Mouse (Mus musculus): ENCODE measurements around the gene Colgalt1. TPM values are rescaled to one million over a fixed set of nuclear protein-coding genes. Genes with fewer than 3 reads are reported as not detected.
A peak's percentile ranks its signal among the peaks of the same experiment; 100 is the strongest.

Gene Colgalt1
- polyA plus RNA-seq, 1 experiment from 2014 or later: 45.4 TPM

- 67% methylated on average over 6 of the region's 6 CpGs for WGBS
- DNase-seq (ENCODE audit: low spot score): no peak
These were observed 27.5 kb downstream of the Colgalt1 start for GRCm38 (mm10) chr8:71638321-71638720.

GRCm38 (mm10) chr8:71639318-71639717 is 28.5 kb downstream of the Colgalt1 start:
- 60% methylated on average over 4 of the region's 4 CpGs for WGBS
- Histone ChIP-seq H3K9ac (ENCODE audit: low read depth, low read length) (no peak overlapping the region), H3K9me3 (ENCODE audit: control insufficient read depth, low read length) (no peaks in the 10 kb centered on the region), H3K36me3 (ENCODE audit: control insufficient read depth, insufficient read depth, low read length) (no peaks in the 10 kb centered on the region), H3K4me2 (no peak overlapping the region), H3K27me3 (replicated peaks; ENCODE audit: control insufficient read depth, insufficient read depth, low read length) (peaks cover 21% of the 10 kb centered on the region), H3K27ac (ENCODE audit: low read depth, low read length) (no peak overlapping the region), H3K4me3 (ENCODE audit: low read depth, low read length) (no peak overlapping the region), H3K4me1 (replicated peaks; ENCODE audit: control insufficient read depth, insufficient read depth, low read length) (no peaks in the 10 kb centered on the region; the same call in none of the 2 replicates)
- no peak for ATAC-seq (replicated peaks; ENCODE audit: low FRiP score)
- DNase-seq (ENCODE audit: low spot score): no peak

More at GRCm38 (mm10) chr8:71638321-71638720, 27.5 kb downstream of the Colgalt1 start:
- Histone ChIP-seq H3K4me3 (ENCODE audit: low read depth, low read length) (no peak overlapping the region), H3K9ac (ENCODE audit: low read depth, low read length) (no peak overlapping the region), H3K9me3 (ENCODE audit: control insufficient read depth, low read length) (no peaks in the 10 kb centered on the region), H3K27me3 (replicated peaks; ENCODE audit: control insufficient read depth, insufficient read depth, low read length) (peaks cover 29% of the 10 kb centered on the region), H3K4me1 (replicated peaks; ENCODE audit: control insufficient read depth, insufficient read depth, low read length) (peaks cover 4% of the 10 kb centered on the region), H3K27ac (ENCODE audit: low read depth, low read length) (no peak overlapping the region), H3K36me3 (ENCODE audit: control insufficient read depth, insufficient read depth, low read length) (no peaks in the 10 kb centered on the region), H3K4me2 (no peak overlapping the region)
- ATAC-seq (replicated peaks; ENCODE audit: low FRiP score): no peak

- ATAC-seq (replicated peaks; ENCODE audit: low FRiP score): no peak
- H3K4me1 ChIP-seq (replicated peaks; ENCODE audit: control insufficient read depth, insufficient read depth, low read length): no peaks in the 10 kb centered on the region
- H3K27me3 ChIP-seq (replicated peaks; ENCODE audit: control insufficient read depth, insufficient read depth, low read length): no peaks in the 10 kb centered on the region; the same call in 1 of the 2 replicates
- H3K4me2 ChIP-seq: no peak overlapping the region
- no peak for DNase-seq (ENCODE audit: low spot score)
- H3K4me3 ChIP-seq (ENCODE audit: low read depth, low read length): no peak overlapping the region
- 75% methylated on average over 9 of the region's 9 CpGs for WGBS
- no peak overlapping the region for H3K9ac ChIP-seq (ENCODE audit: low read depth, low read length)
- H3K27ac ChIP-seq (ENCODE audit: low read depth, low read length): no peak overlapping the region
- no peaks in the 10 kb centered on the region for H3K9me3 ChIP-seq (ENCODE audit: control insufficient read depth, low read length)
- no peaks in the 10 kb centered on the region for H3K36me3 ChIP-seq (ENCODE audit: control insufficient read depth, insufficient read depth, low read length)
These were observed 34.7 kb downstream of the Colgalt1 start for GRCm38 (mm10) chr8:71645510-71645909.

GRCm38 (mm10) chr8:71654600-71654999 is 43.8 kb downstream of the Colgalt1 start:
- Histone ChIP-seq H3K27me3 (replicated peaks; ENCODE audit: control insufficient read depth, insufficient read depth, low read length) (peaks cover 62% of the 10 kb centered on the region), H3K9ac (ENCODE audit: low read depth, low read length) (no peak overlapping the region), H3K9me3 (ENCODE audit: control insufficient read depth, low read length) (no peaks in the 10 kb centered on the region), H3K4me1 (replicated peaks; ENCODE audit: control insufficient read depth, insufficient read depth, low read length) (no peaks in the 10 kb centered on the region), H3K27ac (ENCODE audit: low read depth, low read length) (no peak overlapping the region), H3K4me2 (peak overlapping the region; percentile 36), H3K4me3 (ENCODE audit: low read depth, low read length) (no peak overlapping the region), H3K36me3 (ENCODE audit: control insufficient read depth, insufficient read depth, low read length) (no peaks in the 10 kb centered on the region)
- 2% methylated on average over 24 of the region's 24 CpGs for WGBS
- peak; percentile 51 for ATAC-seq (replicated peaks; ENCODE audit: low FRiP score)
- DNase-seq (ENCODE audit: low spot score): peak; percentile 74

- Histone ChIP-seq H3K27ac (ENCODE audit: low read depth, low read length) (no peak overlapping the region), H3K36me3 (ENCODE audit: control insufficient read depth, insufficient read depth, low read length) (no peaks in the 10 kb centered on the region), H3K4me2 (no peak overlapping the region; the same call in 1 of the 2 replicates), H3K4me1 (replicated peaks; ENCODE audit: control insufficient read depth, insufficient read depth, low read length) (no peaks in the 10 kb centered on the region), H3K9me3 (ENCODE audit: control insufficient read depth, low read length) (no peaks in the 10 kb centered on the region), H3K4me3 (ENCODE audit: low read depth, low read length) (no peak overlapping the region), H3K9ac (ENCODE audit: low read depth, low read length) (no peak overlapping the region), H3K27me3 (replicated peaks; ENCODE audit: control insufficient read depth, insufficient read depth, low read length) (peaks cover 65% of the 10 kb centered on the region)
- 25% methylated on average over 9 of the region's 9 CpGs for WGBS
- ATAC-seq (replicated peaks; ENCODE audit: low FRiP score) (no peak), DNase-seq (ENCODE audit: low spot score) (no peak)
These were observed 47.0 kb downstream of the Colgalt1 start for GRCm38 (mm10) chr8:71657816-71658215.

GRCm38 (mm10) chr8:71658515-71659049 is 47.8 kb downstream of the Colgalt1 start:
- Histone ChIP-seq H3K27ac (ENCODE audit: low read depth, low read length) (no peak overlapping the region), H3K4me3 (ENCODE audit: low read depth, low read length) (0 out of 2 replicates have a peak overlapping the region, but pooled peaks have one; percentile 7), H3K4me2 (peak overlapping the region; percentile 17; the same call in 1 of the 2 replicates), H3K9ac (ENCODE audit: low read depth, low read length) (no peak overlapping the region), H3K36me3 (ENCODE audit: control insufficient read depth, insufficient read depth, low read length) (no peaks in the 10 kb centered on the region), H3K4me1 (replicated peaks; ENCODE audit: control insufficient read depth, insufficient read depth, low read length) (no peaks in the 10 kb centered on the region), H3K27me3 (replicated peaks; ENCODE audit: control insufficient read depth, insufficient read depth, low read length) (peaks cover 64% of the 10 kb centered on the region), H3K9me3 (ENCODE audit: control insufficient read depth, low read length) (no peaks in the 10 kb centered on the region)
- 26% methylated on average over 17 of the region's 17 CpGs for WGBS
- no peak for DNase-seq (ENCODE audit: low spot score)
- no peak for ATAC-seq (replicated peaks; ENCODE audit: low FRiP score)

GRCm38 (mm10) chr8:71659751-71660150 is 49.0 kb downstream of the Colgalt1 start:
- 55% methylated on average over 1 of the region's 1 CpGs for whole genome bisulfite sequencing
- no peak for DNase-seq (ENCODE audit: low spot score)

GRCm38 (mm10) chr8:71660325-71661120 is 49.7 kb downstream of the Colgalt1 start:
- Histone ChIP-seq H3K36me3 (ENCODE audit: control insufficient read depth, insufficient read depth, low read length) (no peaks in the 10 kb centered on the region), H3K4me1 (replicated peaks; ENCODE audit: control insufficient read depth, insufficient read depth, low read length) (peaks cover 4% of the 10 kb centered on the region), H3K27me3 (replicated peaks; ENCODE audit: control insufficient read depth, insufficient read depth, low read length) (peaks cover 46% of the 10 kb centered on the region), H3K4me3 (ENCODE audit: low read depth, low read length) (0 out of 2 replicates have a peak overlapping the region, but pooled peaks have one; percentile 10), H3K27ac (ENCODE audit: low read depth, low read length) (no peak overlapping the region), H3K9ac (ENCODE audit: low read depth, low read length) (no peak overlapping the region), H3K9me3 (ENCODE audit: control insufficient read depth, low read length) (no peaks in the 10 kb centered on the region), H3K4me2 (peak overlapping the region; percentile 27; the same call in 1 of the 2 replicates)
- 11% methylated on average over 36 of the region's 36 CpGs for whole genome bisulfite sequencing
- DNase-seq (ENCODE audit: low spot score): peak; percentile 80
- ATAC-seq (replicated peaks; ENCODE audit: low FRiP score): peak; percentile 54

More at GRCm38 (mm10) chr8:71659751-71660150, 49.0 kb downstream of the Colgalt1 start:
- Histone ChIP-seq H3K9me3 (ENCODE audit: control insufficient read depth, low read length) (no peaks in the 10 kb centered on the region), H3K4me2 (no peak overlapping the region), H3K4me1 (replicated peaks; ENCODE audit: control insufficient read depth, insufficient read depth, low read length) (no peaks in the 10 kb centered on the region), H3K27ac (ENCODE audit: low read depth, low read length) (no peak overlapping the region), H3K27me3 (replicated peaks; ENCODE audit: control insufficient read depth, insufficient read depth, low read length) (peaks cover 53% of the 10 kb centered on the region), H3K9ac (ENCODE audit: low read depth, low read length) (no peak overlapping the region), H3K4me3 (ENCODE audit: low read depth, low read length) (no peak overlapping the region), H3K36me3 (ENCODE audit: control insufficient read depth, insufficient read depth, low read length) (no peaks in the 10 kb centered on the region)
- ATAC-seq (replicated peaks; ENCODE audit: low FRiP score): no peak

All from liver, embryonic 11.5 days (tissue).